Mouse (Mus musculus): ENCODE results near the gene Lhfp.
"Not testable (repeated sequence)": the region's sequence is repeated elsewhere in the genome, so short reads cannot be mapped to it uniquely, and the experiment has no call there.

Lhfp gene

DNA sequence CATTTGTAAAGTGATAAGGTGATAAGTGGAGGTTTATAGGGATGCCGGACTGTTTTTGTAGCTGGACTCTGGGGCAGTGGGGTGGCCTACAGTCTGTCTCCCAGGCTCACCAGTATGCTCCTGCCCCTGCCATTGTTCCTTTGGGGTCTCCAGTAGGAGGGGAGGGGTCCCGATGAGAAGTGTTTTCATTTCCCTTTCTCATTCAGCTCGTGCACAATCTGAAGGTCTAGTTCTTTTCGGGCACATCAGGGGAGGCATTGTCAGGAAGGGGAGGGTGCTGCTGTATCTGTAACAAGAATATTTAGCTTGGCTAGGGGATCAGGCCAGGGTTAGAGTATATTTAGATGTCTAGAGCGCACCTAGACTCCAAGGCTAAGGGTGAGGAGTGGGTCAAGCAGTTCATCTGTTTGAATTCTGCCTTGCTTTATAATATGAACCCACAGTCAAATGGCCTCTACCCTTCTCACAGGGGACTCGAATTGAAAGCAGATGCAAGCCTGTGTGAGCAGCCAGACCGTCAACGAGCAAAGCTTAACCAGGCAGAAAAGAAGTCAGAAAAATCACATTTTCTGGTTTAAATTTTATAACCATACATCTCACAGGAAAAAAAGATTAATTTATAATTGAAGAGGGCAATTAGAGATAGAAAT lies 46.0 kb downstream of the Lhfp start:
- in situ Hi-C loops (cut with MboI, MseI), result no loop called here

DNA sequence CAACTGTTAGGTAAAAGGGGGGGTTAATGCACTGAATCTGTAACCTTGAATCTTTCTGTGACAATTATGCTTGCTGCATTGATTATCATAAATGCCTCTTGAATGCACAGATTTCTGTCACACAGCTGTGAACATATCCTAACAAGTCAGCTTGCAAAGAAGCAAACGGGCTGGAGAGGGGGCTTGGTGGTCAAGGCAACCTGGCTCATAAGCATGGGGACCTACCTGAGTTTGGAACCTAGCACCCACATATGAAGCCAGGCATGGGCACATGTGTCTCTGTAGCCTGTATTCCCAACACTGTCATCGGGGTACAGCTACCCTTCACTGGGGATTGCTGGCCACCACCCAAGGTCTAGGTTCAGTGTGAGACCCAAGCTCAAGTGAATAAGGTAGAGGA lies 48.6 kb downstream of the Lhfp start:
- in situ Hi-C loops (cut with MboI, MseI), result no loop called here

DNA sequence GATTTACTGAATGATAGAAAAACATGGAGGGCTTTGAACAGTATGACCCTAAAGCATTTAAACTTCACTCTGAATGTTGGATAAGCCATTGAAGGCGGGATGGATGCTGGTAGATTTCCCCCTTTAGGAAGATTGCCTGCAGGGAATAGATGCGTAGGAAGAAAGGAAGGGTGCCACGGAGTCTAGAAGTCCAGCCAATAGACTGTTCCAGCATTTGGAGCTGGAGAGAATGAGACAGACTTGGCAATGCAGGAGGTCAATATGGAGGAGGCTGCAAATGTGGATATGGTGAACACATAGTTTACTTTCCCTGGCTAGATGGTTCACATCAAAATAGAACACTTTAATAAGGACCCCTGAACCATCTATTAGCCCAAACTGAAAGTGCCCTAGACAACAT lies 58.9 kb downstream of the Lhfp start:
- in situ Hi-C loops (cut with MboI, MseI), result no loop called here

DNA sequence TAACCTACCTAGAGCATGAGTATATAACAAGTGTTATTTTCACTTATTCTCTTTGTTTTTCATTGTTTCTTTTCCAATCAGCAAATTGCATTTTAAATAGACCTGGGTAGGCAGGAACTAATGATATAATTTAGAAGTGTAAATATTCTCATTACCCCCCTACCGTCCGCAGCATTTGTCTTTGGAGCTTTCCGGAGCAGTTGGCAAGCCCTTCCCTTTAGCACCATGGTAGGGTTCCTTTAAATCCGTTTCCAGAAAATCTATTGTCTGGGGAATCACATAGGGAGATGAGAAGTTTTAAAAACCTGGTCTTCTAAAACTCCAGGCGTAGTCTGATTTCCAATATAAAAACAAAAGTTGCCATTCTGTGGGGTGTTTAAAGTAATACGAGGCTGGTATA lies 59.5 kb downstream of the Lhfp start:
- in situ Hi-C loops (cut with MboI, MseI), result no loop called here

DNA sequence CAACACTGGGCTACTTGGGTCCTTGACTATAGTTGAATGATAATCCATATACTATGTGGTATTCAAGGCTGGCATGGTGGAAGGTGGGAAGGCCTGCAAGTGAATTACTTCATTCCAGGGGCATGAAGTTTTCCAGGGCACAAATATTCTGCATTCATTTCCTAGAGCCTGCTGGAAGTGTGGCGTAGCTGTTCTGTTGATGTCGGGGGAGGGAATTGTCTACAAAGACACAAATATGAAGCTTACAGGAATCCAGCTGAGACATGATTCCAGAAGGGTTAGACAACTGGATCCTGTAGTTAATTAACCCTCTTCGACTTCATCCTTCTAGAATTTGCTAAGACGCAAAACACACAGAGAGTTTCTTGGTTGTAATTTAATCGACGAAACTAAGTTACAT lies 60.4 kb downstream of the Lhfp start:
- in situ Hi-C loops (cut with MboI, MseI), result no loop called here

DNA sequence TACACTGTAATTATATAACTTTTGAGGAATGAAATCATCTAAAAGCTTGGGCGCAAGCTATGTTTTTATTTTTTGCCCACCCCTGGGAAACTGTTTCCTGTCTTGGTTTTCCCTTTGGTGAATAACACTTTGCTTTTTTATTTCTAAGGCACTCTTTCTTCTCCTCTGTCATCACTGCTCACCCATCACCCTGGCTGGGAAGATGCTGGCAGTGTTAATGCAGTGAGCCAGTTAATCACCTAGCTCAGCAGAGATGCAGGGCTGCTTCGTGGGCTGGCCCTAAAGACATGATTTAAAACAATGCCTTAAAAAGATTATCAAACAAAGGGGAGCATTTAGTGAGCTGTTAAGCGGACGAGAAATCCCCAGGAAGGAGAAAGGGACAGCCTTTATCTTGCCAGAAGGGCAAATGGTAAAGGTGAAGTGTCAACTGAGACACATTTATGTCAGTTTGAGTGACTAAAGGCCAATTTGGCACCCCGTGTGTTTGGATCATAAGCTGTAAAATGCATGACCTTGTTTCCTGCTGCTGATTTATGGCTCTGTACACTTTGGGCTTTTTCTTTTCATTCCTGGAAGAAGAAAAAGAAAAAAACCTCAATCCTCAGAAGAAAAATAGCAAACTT lies 60.9 kb downstream of the Lhfp start:
- in situ Hi-C loops (cut with MboI, MseI), result no loop called here

DNA sequence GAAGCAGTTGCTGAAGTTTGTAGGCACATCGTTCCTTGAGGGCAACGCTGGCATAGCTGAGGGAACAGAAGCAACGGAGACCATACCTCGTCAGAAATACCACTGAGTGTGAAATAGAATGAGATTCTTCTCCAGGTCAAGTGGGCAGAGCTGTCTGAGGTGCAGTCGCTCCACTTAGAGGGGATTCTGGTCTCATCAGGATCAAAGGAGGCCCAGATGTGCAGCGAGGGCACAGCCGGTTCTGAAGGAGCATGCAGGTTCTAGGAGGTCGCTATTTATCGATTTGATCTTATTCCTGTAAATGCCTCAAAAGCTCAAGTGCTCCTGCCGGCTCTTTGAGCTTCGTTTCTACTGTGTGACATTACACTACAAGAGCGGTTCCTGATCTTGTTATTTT lies 61.4 kb downstream of the Lhfp start:
- in situ Hi-C loops (cut with MboI, MseI), result no loop called here

DNA sequence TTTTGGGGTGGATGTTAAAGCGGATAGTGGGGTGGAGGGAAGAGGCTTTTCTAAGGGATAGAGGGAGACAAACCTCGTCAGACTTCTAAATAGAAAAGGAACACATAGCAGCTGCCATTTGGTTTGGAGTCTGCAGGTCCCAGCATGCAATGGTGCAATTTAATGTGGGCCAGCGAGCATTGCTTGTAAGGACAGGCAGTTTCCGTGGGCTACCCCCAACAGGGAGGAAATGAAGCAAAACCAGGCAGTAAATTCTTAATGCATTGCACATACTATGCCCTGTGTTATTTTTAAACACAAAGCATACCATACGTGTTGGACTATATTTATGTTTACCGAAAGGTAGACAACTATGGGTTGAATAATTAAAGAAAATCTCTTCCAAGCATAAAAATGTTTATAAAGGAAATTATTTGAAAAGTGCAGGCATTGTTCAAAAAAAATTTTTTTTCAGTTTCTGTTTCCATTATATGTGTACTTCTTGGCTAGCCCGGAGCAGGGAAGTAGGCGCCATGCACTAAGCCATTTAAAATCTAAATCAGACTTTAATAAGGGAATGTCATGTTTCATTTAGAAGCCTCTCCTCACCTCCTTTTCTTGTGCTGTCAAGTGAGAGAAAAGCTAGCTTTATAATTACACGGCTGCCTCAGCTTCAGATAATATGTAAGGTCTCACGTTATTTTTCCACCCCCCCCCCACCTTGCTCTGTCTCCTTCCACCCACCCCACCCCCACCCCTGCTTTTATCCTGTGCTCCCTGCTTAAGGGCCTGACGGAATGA lies 67.5 kb downstream of the Lhfp start:
- in situ Hi-C loops (cut with MboI, MseI), result no loop called here

DNA sequence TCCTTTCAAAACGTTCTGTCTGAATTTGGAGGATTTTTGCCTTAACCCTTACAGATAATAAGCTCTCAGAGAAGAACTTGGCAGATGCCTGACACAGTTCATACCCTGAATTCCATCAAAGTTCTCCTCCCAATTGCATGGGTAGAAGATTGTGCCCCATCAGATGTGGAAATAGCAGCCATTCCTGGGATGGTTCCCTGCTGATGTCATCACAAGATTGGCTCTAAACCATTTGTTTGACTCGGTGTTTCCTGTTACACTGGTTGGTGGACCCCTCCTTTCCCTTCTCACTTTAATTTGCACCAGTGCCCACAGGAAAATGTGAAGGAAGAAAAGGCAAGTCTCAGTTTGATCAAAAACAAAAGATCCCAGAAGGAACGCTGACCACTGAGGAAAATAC lies 68.6 kb downstream of the Lhfp start:
- in situ Hi-C loops (cut with MboI, MseI), result loop anchor here (5.0 kb wide), 1 partner anchor 42 kb away; no protein-coding TSS in a partner anchor

DNA sequence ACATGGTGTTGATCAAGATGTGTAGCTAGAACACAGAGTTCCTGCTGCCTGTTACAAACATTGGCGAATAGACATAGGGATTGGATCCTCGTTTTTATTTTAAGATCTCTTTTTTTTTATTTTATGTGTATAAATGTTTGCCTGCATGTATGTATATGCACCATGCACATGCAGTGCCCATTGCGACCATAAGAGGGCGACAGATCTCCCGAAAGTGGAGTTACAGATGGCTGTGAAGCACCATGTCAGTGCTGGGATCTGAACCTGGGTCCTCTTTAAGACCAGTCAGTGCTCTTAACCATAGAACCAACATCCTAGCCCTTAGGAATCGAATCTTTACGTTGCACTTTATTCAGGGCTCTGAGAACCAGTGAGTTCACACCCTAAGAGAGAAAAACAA lies 70.7 kb downstream of the Lhfp start:
- in situ Hi-C loops (cut with MboI, MseI), result loop anchor here (5.0 kb wide), 1 partner anchor 40 kb away; no protein-coding TSS in a partner anchor

DNA sequence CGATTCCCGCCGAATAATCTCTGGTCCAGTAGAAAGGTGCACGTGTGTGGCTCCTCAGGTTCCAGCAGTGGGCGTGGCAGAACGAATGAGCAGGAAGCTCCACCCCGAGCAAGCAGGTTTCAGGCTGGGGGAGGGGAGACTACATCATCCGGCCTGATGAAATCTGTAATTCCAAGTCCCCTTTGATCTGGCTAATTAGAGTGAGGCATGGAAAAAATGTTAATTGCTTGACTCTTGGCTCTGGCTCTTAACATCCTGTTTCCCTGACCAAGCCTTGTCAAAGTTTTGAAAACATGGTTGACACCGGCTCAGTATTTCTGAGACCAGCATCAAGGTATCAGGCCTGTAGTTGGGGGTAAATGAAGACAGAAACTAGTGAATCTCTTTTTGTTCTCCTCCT lies 77.4 kb downstream of the Lhfp start:
- in situ Hi-C loops (cut with MboI, MseI), result not testable (repeated sequence)

DNA sequence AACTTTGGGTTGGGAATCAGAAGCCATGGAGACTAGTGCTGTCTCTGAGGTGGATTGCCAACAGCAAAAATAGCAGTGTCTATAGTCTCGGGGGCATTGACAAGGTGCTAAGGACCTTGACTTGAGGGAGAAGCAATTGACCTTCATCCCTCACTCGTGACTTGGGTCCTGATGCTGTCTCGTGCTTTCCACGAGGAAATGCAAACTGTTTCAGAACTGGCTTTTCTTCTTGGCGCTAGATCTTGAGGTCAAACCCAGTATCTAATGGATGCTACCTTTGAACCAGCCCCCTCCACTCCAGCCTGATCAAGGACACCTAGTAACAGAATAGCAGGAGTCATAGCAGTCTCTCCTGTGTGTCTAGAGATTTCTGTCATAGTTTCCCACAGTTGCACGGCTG lies 78.7 kb downstream of the Lhfp start:
- in situ Hi-C loops (cut with MboI, MseI), result no loop called here

DNA sequence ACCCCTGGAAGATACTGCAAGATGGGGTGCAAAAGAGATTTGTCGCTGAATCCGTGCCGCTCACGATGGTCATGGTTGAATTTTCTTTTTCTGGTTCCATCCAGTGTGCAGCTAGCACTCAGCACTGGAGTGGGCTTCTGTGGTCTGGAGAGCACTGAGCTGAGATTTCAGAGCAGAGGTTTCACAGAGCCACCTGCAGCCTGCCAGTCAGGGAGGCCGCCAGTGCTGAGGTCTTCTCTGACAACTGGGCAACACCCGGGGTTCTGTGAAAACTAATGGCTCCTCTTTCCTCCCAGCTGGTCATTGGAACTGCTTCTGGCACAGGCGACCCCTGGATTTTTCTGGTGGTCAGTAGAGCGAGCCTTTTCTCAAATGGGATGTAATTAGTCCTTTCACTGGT lies 84.2 kb downstream of the Lhfp start:
- in situ Hi-C loops (cut with MboI, MseI), result no loop called here

DNA sequence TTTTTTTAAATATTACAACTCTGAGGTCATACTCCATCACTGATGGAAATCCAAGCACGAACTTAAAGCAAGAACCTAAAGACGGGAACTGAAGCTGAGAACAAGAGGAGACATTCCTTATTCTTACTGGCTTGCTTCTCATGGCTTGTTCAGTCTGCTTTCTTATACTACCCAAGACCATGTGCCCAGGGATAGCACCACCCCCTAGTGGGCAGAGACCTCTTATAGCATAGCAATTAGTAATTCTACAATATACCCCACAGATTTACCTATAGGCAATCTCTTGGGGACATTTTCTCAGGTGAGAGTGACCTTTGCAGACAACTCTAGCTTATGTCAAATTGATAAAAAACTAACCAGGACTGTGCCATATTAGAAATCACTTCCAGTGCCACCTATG lies 97.5 kb downstream of the Lhfp start:
- in situ Hi-C loops (cut with MboI, MseI), result no loop called here

DNA sequence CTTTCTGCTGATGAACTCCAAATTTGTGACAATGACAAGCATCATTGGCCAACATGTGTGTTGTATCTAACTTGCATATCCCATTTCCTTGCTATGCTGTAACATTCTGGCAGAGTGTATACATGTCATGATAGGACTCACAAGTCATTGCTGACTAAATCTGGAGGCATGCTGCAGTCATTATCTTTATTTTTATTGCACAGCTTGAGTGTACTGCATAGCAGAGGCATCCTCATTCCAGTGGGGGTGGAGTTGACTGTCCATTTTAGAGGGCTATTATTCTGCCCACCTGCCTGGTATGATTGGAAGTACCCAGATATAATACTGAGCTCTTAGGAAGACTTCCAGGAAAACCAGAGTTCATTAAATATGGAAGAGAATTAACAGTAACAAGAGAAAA lies 97.9 kb downstream of the Lhfp start:
- in situ Hi-C loops (cut with MboI, MseI), result no loop called here

DNA sequence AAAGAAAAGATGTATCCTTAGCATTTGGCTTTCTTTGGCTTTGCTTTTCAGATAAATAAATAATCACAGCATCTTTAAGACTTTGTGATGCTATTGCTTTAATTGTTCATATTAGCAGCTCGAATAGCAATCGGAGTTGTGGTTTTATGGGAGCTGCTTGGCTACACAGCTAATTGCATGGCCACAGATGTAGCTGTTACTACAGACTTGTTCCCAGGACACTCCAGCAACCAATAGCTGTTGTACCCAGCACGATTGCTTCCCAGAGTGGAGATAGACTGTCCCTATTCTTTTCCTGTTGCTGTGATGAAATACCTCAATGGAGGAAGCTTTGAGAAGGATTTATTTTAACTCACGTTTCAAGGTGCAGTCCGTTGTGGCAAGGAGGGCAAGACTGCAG lies 98.3 kb downstream of the Lhfp start:
- in situ Hi-C loops (cut with MboI, MseI), result no loop called here

DNA sequence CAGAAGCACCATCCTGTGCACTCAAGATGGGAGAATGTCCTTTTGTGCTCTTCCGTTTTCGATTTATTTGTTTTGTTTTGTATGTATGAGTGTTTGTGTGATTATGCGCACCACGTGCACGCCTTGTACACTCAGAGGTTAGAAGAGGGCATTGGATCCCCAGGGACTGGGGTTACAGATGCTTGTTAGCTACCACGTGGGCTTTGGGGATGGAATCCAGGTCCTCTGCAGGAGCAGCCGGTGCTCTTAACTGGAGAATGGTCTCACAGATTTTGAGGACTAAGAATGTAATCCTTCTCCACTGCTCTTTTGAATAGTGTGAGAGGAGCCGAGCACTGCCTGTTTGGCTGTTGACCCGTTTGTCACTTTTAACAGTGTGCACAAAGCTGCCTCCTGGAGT lies 101.2 kb downstream of the Lhfp start:
- in situ Hi-C loops (cut with MboI, MseI), result no loop called here

DNA sequence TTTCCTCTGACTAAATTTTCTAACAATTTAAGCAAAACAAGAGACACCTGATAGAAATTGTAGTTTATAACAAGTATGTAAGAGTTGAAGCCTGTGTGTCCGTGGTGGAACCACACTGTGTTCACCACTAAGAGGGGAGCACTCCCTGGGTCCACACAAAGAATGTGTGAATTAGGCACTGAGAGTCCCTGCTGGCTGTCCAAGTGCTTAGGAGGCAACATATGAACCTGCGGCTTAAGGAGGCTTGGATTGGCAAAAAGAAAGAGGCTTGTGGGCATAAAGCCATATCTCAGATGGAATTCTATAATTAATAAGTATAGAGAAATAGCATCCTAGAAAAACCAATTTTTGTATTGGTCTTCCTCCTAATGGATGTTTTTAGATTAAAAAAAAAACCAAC lies 104.2 kb downstream of the Lhfp start:
- in situ Hi-C loops (cut with MboI, MseI), result no loop called here

DNA sequence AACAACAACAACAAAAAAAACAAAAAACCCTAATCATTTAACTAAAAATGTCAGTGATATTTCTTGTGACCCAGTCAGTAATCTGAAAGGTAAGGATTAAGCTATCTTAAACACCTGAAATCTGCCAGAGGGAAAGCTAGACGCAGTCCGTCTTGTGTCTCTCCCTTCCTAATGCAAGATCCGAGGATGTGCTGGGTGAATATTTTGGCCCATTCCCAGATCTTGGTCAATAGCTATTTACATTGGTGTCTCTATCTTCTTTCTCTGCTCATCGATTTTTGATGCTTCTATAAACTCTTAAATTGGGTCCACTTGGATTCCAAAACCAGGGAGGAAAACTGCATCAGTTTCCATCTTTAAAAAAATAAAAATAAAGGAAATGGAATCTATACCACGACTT lies 104.6 kb downstream of the Lhfp start:
- in situ Hi-C loops (cut with MboI, MseI), result no loop called here

DNA sequence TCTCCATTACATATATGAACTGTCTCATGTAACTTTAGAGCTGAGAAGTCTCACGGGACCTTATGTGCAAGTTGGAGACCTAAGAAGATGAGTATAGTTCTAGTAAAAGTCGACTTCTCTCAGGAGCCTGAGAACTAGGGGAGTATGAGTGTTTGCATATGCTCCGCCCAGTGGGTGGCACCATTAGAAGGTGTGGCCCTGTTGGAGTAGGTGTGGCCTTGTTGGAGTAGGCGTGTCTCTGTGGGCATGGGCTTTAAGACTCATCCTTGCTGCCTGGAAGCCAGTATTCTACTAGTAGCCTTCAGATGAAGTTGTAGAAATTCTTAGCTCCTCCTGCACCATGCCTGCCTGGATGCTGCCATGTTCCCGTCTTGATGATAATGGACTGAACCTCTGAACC lies 105.7 kb downstream of the Lhfp start:
- in situ Hi-C loops (cut with MboI, MseI), result no loop called here

DNA sequence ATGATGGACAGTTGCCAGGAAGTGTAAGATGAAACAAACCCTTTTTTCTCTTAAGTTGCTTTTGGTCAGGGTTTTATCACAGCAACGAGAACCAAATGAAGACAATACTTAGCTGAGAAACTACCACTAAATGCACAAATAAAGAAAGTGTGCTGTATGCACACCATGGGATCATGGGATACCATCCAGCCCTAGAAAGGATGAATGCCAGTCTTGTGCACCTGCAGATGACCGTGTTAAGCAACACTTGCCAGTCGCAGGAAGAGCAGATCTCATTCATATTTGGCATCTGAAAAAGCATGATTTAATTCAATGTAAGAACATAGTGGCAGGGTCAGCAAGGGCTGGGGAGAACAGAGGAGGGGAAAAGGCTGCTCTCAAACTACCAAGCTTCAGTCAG lies 107.4 kb downstream of the Lhfp start:
- in situ Hi-C loops (cut with MboI, MseI), result no loop called here

DNA sequence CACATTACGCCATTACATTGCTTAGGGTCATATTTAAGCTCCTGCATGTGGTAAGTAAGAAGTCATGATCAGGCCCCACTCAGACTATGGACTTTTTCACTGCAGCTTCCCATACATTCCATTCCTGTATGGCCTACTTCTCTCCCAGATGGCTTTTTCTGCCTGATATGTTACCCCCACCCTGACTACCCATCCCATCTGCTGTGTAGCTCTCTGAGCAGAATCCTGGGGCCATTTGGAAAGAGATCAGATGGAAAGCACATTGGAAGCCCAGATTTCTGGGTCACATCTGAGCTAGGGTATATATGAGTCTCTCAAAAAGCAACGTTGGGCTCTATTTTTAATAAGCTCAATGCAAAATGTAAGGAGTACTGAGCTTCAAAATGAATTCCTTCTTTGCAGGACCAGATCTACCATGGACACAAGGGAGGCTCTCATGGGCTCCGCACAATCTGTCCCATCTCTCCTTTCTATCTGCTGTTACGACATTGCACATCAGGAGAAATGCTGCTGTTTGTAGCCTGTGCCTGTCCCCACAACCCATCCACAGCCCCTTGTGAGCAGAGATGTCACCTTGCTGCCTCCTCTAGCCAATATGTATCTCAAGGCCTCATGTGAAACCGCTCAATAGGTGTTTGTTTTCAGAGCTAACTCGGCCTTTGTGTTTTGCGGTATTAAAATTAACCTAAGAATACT lies 108.4 kb downstream of the Lhfp start:
- in situ Hi-C loops (cut with MboI, MseI), result loop anchor here (5.0 kb wide), 1 partner anchor 37 kb away; no protein-coding TSS in a partner anchor

Measured in T-helper 1 cell (primary cell).